Mouse (Mus musculus) CD4-positive, CD25-positive, alpha-beta regulatory T cell, adult 2 months (primary cell): ENCODE measurements around the gene Cldn14.
"Not testable (repeated sequence)": the region's sequence is repeated elsewhere in the genome, so short reads cannot be mapped to it uniquely, and the experiment has no call there.

ENCODE experiments used
- DNase-seq: peaks from one replicate; pipeline ENCODE4 v3.0.0-alpha.2; 2012; ENCODE audit warnings: low read depth, low spot score

Gene Cldn14

GRCm38 (mm10) chr16:94008737-94009136 lies at the start of gene Cldn14:
TSS of gene Cldn14 (minus strand) at chr16:94008837.
- no peak for DNase-seq

GRCm38 (mm10) chr16:94055576-94055975 lies 46.9 kb upstream of the Cldn14 start:
- DNase-seq = no peak

- DNase-seq = no peak
Observed at GRCm38 (mm10) chr16:94055176-94055575, 46.5 kb upstream of the Cldn14 start.

GRCm38 (mm10) chr16:94050368-94050767 lies 41.7 kb upstream of the Cldn14 start:
- DNase-seq = no peak

- no peak for DNase-seq
Observed at GRCm38 (mm10) chr16:94044996-94045395, 36.4 kb upstream of the Cldn14 start.

GRCm38 (mm10) chr16:94043797-94044196 lies 35.2 kb upstream of the Cldn14 start:
- DNase-seq = no peak

- no peak for DNase-seq
Observed at GRCm38 (mm10) chr16:94041065-94041712, 32.6 kb upstream of the Cldn14 start.

GRCm38 (mm10) chr16:94040485-94040884 lies 31.8 kb upstream of the Cldn14 start:
- no peak for DNase-seq

- DNase-seq = no peak
Observed at GRCm38 (mm10) chr16:94038986-94039341, 30.3 kb upstream of the Cldn14 start.

GRCm38 (mm10) chr16:94038272-94038985 lies 29.8 kb upstream of the Cldn14 start:
- DNase-seq = peak; percentile 82

- DNase-seq = peak; percentile 6
Observed at GRCm38 (mm10) chr16:94037280-94037679, 28.6 kb upstream of the Cldn14 start.

GRCm38 (mm10) chr16:94034152-94034551 lies 25.5 kb upstream of the Cldn14 start:
- DNase-seq = no peak

- no peak for DNase-seq
Observed at GRCm38 (mm10) chr16:94032270-94032669, 23.6 kb upstream of the Cldn14 start.

GRCm38 (mm10) chr16:94023352-94024280 lies 15.0 kb upstream of the Cldn14 start:
- no peak for DNase-seq

GRCm38 (mm10) chr16:94019725-94020124 lies 11.1 kb upstream of the Cldn14 start:
- peak; percentile 18 for DNase-seq

- no peak for DNase-seq
Observed at GRCm38 (mm10) chr16:94017953-94018352, 9.3 kb upstream of the Cldn14 start.

- no peak for DNase-seq
Observed at GRCm38 (mm10) chr16:94014489-94015096, 6.0 kb upstream of the Cldn14 start.

GRCm38 (mm10) chr16:94013328-94014086 lies 4.9 kb upstream of the Cldn14 start:
- not testable (repeated sequence) for DNase-seq

- DNase-seq = no peak
Observed at GRCm38 (mm10) chr16:94011224-94011623, 2.6 kb upstream of the Cldn14 start.

- no peak for DNase-seq
Observed at GRCm38 (mm10) chr16:94010633-94011032, 2.0 kb upstream of the Cldn14 start.

GRCm38 (mm10) chr16:94010156-94010555 lies 1.5 kb upstream of the Cldn14 start:
- no peak for DNase-seq
